8 mouse cellular contexts compared by ENCODE assay signal in the genomic region with DNA sequence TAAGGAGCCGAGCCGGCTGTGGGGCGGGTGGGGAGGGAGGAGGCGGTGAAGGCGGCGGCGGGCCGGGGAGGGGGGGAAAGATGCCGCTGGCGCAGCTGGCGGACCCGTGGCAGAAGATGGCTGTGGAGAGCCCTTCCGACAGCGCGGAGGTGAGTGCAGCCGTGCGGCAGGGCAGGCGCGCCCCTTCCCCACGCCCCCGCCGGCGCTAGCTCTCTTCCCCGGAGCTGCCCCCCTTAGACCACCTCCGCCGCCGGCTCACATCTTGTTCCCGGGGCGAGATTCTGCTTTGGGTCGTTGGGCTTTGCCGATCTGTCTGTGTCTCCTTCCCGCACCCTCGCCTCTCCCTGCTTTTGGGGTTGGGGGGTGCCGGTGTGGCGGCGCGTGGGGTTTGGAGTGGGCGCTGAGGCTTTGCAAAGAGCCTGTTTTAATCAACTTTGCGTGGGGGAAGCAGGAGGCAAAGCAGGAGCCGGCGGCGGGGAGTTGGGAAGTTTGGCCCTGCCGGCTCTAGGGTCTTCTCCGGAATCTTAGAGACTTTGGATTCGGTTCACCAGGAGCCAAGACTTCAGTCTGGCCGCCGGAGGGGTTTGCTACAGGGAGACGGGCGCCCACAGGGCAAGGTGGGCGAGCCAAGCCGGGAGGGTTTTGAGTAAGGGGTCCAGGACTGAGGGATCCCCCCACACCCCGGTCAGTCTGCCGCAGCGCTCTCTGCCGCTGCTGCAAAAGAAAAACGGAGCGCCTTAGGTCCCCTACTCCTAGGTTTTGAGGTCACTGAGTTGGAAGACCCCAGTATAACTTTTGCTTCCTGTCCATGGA. TPM values are rescaled to one million over a fixed set of nuclear protein-coding genes. Genes with fewer than 3 reads are reported as not detected.
A peak's percentile ranks its signal among the peaks of the same experiment; 100 is the strongest.
DNase-seq lines count a peak whose midpoint lies in the region; ATAC-seq and TF ChIP-seq lines count a peak whose summit lies in the region.

No protein-coding gene starts in this region.

- WGBS in lung, adult 2 months = 22% methylated on average over 52 of the region's 57 CpGs
- 20% methylated on average over 36 of the region's 57 CpGs for WGBS in forebrain, embryonic 11.5 days
- WGBS in hindbrain, embryonic 12.5 days = 21% methylated on average over 27 of the region's 57 CpGs
- 8% methylated on average over 47 of the region's 57 CpGs for WGBS in limb, embryonic 10.5 days
- WGBS in neural tube, embryonic 12.5 days = 16% methylated on average over 32 of the region's 57 CpGs

- no peaks in the 10 kb centered on the region for H3K27me3 ChIP-seq in forebrain, embryonic 11.5 days (ENCODE audit: control insufficient read depth, insufficient read depth, low read length)
- H3K27me3 ChIP-seq in hindbrain, embryonic 12.5 days = 0 out of 2 replicates have a peak, but pooled peaks cover 10% of the 10 kb centered on the region
- peaks cover 62% of the 10 kb centered on the region for H3K27me3 ChIP-seq in limb, embryonic 10.5 days (ENCODE audit: low read depth, poor library complexity, severe bottlenecking)
- H3K27me3 ChIP-seq in neural tube, embryonic 12.5 days (replicated peaks) = no peaks in the 10 kb centered on the region

- peak overlapping the region; percentile 83 for H3K4me3 ChIP-seq in lung, adult 2 months (replicated peaks; ENCODE audit: extremely low read depth, low read depth, low read length)
- H3K4me3 ChIP-seq in forebrain, embryonic 11.5 days (ENCODE audit: low read depth, low read length) = peak overlapping the region; percentile 58
- H3K4me3 ChIP-seq in hindbrain, embryonic 12.5 days = peak overlapping the region; percentile 58
- peak overlapping the region; percentile 71 for H3K4me3 ChIP-seq in limb, embryonic 10.5 days
- H3K4me3 ChIP-seq in neural tube, embryonic 12.5 days = peak overlapping the region; percentile 59

- peak; percentile 33 for DNase-seq in lung, adult 2 months
- DNase-seq in lung, postnatal 36 days = no peak
- peak; percentile 13 for DNase-seq in adrenal gland, adult 8-10 months
- DNase-seq in forebrain, embryonic 11.5 days (ENCODE audit: low spot score) = peak; percentile 58
- DNase-seq in limb, embryonic 10.5 days (ENCODE audit: low spot score) = peak; percentile 57
- DNase-seq in thymus, postnatal 14 days = no peak

- H3K27ac ChIP-seq in forebrain, embryonic 11.5 days (ENCODE audit: low read depth, low read length) = peak overlapping the region; percentile 81
- peak overlapping the region; percentile 93 for H3K27ac ChIP-seq in hindbrain, embryonic 12.5 days
- H3K27ac ChIP-seq in limb, embryonic 10.5 days = peak overlapping the region; percentile 91
- peak overlapping the region; percentile 75 for H3K27ac ChIP-seq in neural tube, embryonic 12.5 days

- no peaks in the 10 kb centered on the region for H3K36me3 ChIP-seq in forebrain, embryonic 11.5 days (ENCODE audit: control insufficient read depth, insufficient read depth, low read length)
- H3K36me3 ChIP-seq in hindbrain, embryonic 12.5 days = no peaks in the 10 kb centered on the region
- no peaks in the 10 kb centered on the region for H3K36me3 ChIP-seq in limb, embryonic 10.5 days
- no peaks in the 10 kb centered on the region for H3K36me3 ChIP-seq in neural tube, embryonic 12.5 days

- H3K4me1 ChIP-seq in lung, adult 2 months (ENCODE audit: control insufficient read depth, insufficient read depth, low read length) = peaks cover 4% of the 10 kb centered on the region; the same call in 1 of the 2 replicates
- no peaks in the 10 kb centered on the region for H3K4me1 ChIP-seq in forebrain, embryonic 11.5 days (replicated peaks; ENCODE audit: control insufficient read depth, insufficient read depth, low read length)
- 0 out of 2 replicates have a peak, but pooled peaks cover 3% of the 10 kb centered on the region for H3K4me1 ChIP-seq in hindbrain, embryonic 12.5 days
- peaks cover 5% of the 10 kb centered on the region; the same call in 1 of the 2 replicates for H3K4me1 ChIP-seq in limb, embryonic 10.5 days
- no peaks in the 10 kb centered on the region for H3K4me1 ChIP-seq in neural tube, embryonic 12.5 days

- peak overlapping the region; percentile 67 for H3K9ac ChIP-seq in forebrain, embryonic 11.5 days (ENCODE audit: low read length)
- peak overlapping the region; percentile 77 for H3K9ac ChIP-seq in hindbrain, embryonic 12.5 days
- peak overlapping the region; percentile 72 for H3K9ac ChIP-seq in neural tube, embryonic 12.5 days

- peak overlapping the region; percentile 54 for H3K4me2 ChIP-seq in forebrain, embryonic 11.5 days (ENCODE audit: low read depth, low read length, severe bottlenecking)
- H3K4me2 ChIP-seq in hindbrain, embryonic 12.5 days (replicated peaks) = peak overlapping the region; percentile 60
- peak overlapping the region; percentile 59 for H3K4me2 ChIP-seq in neural tube, embryonic 12.5 days (replicated peaks)

- no peaks in the 10 kb centered on the region for H3K9me3 ChIP-seq in forebrain, embryonic 11.5 days (ENCODE audit: control insufficient read depth, low read length)
- H3K9me3 ChIP-seq in hindbrain, embryonic 12.5 days (replicated peaks) = no peaks in the 10 kb centered on the region
- H3K9me3 ChIP-seq in limb, embryonic 10.5 days (replicated peaks) = no peaks in the 10 kb centered on the region
- no peaks in the 10 kb centered on the region for H3K9me3 ChIP-seq in neural tube, embryonic 12.5 days

- TF ChIP-seq CTCF in lung, adult 2 months (IDR thresholded peaks at IDR 0.05; ENCODE audit: insufficient read depth, low read length) = no peak

- no peak for TF ChIP-seq POLR2A in lung, adult 2 months (IDR thresholded peaks at IDR 0.05; ENCODE audit: borderline replicate concordance, extremely low read depth, low read depth, low read length)

- ATAC-seq in forebrain, embryonic 11.5 days (replicated peaks; ENCODE audit: low FRiP score) = peak; percentile 54
- peak; percentile 55; the same call in 1 of the 2 replicates for ATAC-seq in hindbrain, embryonic 12.5 days (ENCODE audit: low FRiP score)
- ATAC-seq in neural tube, embryonic 12.5 days (ENCODE audit: low FRiP score, low read depth) = peak; percentile 56

RNA-seq across cellular contexts. Expression of a gene that starts 46.1 kb away (rescaled TPM):
- polyA plus RNA-seq in lung, adult 2 months (2012; rRNA removed) = 14.6 and 19.2 TPM in 2 replicates
- 10 to 100 TPM; 48.0 to 63.7 (median 55.0) TPM for total RNA-seq in adrenal gland, adult 8-10 months (2022)
- polyA plus RNA-seq in forebrain, embryonic 11.5 days (2014; fragmentation: Nextera tagmentation; extraction: Ambion mirVana) = 5.3 and 5.8 TPM in 2 replicates
- 5.2 and 5.4 TPM in 2 replicates for polyA plus RNA-seq in hindbrain, embryonic 12.5 days (2016; fragmentation: Nextera tagmentation; extraction: Ambion mirVana)
- polyA plus RNA-seq in limb, embryonic 10.5 days (2016; fragmentation: Nextera tagmentation; extraction: Ambion mirVana) = 5.8 and 6.5 TPM in 2 replicates
- 4.3 and 4.4 TPM in 2 replicates for polyA plus RNA-seq in neural tube, embryonic 12.5 days (2016; fragmentation: Nextera tagmentation; extraction: Ambion mirVana)

Comparison
In these comparisons a context has a peak if more than half of its experiments do, and no peak if none do; other contexts are left out.
1. DNase-seq: peak in lung, adult 2 months (single experiment), adrenal gland, adult 8-10 months (single experiment), forebrain, embryonic 11.5 days (single experiment) and limb, embryonic 10.5 days (single experiment); none in lung, postnatal 36 days (single experiment) and thymus, postnatal 14 days (single experiment).
2. Peak in every context shown above with its lines, with median percentiles within 50 percentile points of each other: H3K4me3 ChIP-seq, ATAC-seq, H3K27ac ChIP-seq, H3K4me2 ChIP-seq and H3K9ac ChIP-seq.